Mouse (Mus musculus): ENCODE measurements around the gene Dag1.

DNA sequence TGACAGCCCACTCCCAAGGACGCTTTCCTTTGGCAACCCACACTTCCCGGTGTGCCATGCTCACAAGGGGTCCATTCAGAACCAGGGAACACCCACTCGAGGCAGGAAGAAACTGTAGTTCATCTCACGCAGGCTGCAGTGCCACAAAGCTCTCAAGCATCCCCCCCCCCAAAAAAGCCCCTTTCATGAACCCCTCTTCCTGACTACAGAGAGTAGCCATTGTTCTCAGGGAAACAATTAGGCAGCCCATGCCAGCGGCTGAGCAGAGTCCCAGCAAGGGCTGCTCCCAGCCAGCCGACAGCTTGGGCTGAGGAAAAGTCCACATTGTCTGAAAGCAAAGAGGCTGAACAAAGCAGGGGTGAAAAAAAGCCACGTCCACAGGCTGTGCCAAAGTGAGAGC lies 50.7 kb downstream of the Dag1 start:
- no peak for TF ChIP-seq CTCF (IDR thresholded peaks at IDR 0.05; ENCODE audit: borderline replicate concordance, insufficient read depth, low read length)
- no peak for TF ChIP-seq POLR2A (IDR thresholded peaks at IDR 0.05; ENCODE audit: low read depth, low read length)
